Mouse (Mus musculus) testis, adult 2 months (tissue): Measurements from ENCODE around the gene Ptp4a2.

Source experiments
- CTCF ChIP-seq: fragments of 200-500 bp; IDR thresholded peaks from 2 replicates; pipeline ENCODE4 v1.5.1; 2012; ENCODE audit warnings: low read depth, mild to moderate bottlenecking, inconsistent platforms, low read length, moderate library complexity; ENCODE audit not compliant: control insufficient read depth, insufficient read depth, insufficient replicate concordance
- POLR2A ChIP-seq: fragments of 200-500 bp; IDR thresholded peaks from 2 replicates; pipeline ENCODE4 v1.6.1; 2012; ENCODE audit warnings: low read depth, mild to moderate bottlenecking, inconsistent platforms, low read length, moderate library complexity; ENCODE audit not compliant: control insufficient read depth

GRCm38 (mm10) chr4:129792666-129793202, 18.3 kb upstream of the Ptp4a2 start:
- TF ChIP-seq POLR2A (no peak), CTCF (no peak)
